Mouse (Mus musculus) lung, postnatal 0 days (tissue): ENCODE measurements around the gene Col6a3. TPM values are rescaled to one million over a fixed set of nuclear protein-coding genes. Genes with fewer than 3 reads are reported as not detected.

Source experiments
- ATAC-seq: fragments of 200-750 bp; cut with Nextera tagmentation; 2 replicates; pipeline ENCODE4 v1.8.0; 2017; ENCODE audit warnings: moderate library complexity
- DNase-seq: peaks from one replicate; pipeline ENCODE4 v3.0.0-alpha.2; 2016; ENCODE audit warnings: low spot score
- H3K27ac ChIP-seq: fragments of 300-500 bp; sonication (generic); 2 replicates; pipeline ENCODE4 v1.5.1; 2014; ENCODE audit warnings: antibody characterized with exemption, mild to moderate bottlenecking, low read length, mixed read lengths
- H3K27me3 ChIP-seq: fragments of 300-500 bp; sonication (generic); replicated peaks from 2 replicates; pipeline ENCODE4 v1.6.1; 2014; ENCODE audit warnings: low read length, mixed read lengths; ENCODE audit not compliant: insufficient read depth
- H3K36me3 ChIP-seq: fragments of 300-500 bp; sonication (generic); 2 replicates; pipeline ENCODE4 v1.6.1; 2014; ENCODE audit warnings: low read length, mixed read lengths; ENCODE audit not compliant: insufficient read depth
- H3K4me1 ChIP-seq: fragments of 300-500 bp; sonication (generic); 2 replicates; pipeline ENCODE4 v1.6.1; 2014; ENCODE audit warnings: antibody characterized with exemption, low read depth, low read length, mixed read lengths; ENCODE audit not compliant: insufficient read depth
- H3K4me2 ChIP-seq: fragments of 300-500 bp; sonication (generic); replicated peaks from 2 replicates; pipeline ENCODE4 v1.6.1; 2014; ENCODE audit warnings: low read depth, mild to moderate bottlenecking, low read length, moderate library complexity, mixed read lengths
- H3K4me3 ChIP-seq: fragments of 300-500 bp; sonication (generic); 2 replicates; pipeline ENCODE4 v1.5.1; 2014; ENCODE audit warnings: low read depth, low read length
- H3K9ac ChIP-seq: fragments of 300-500 bp; sonication (generic); replicated peaks from 2 replicates; pipeline ENCODE4 v1.6.1; 2014; ENCODE audit warnings: low read depth, mild to moderate bottlenecking
- H3K9me3 ChIP-seq: fragments of 300-500 bp; sonication (generic); 2 replicates; pipeline ENCODE4 v1.6.1; 2016; ENCODE audit warnings: low read length, mixed read lengths
- CTCF ChIP-seq: IDR thresholded peaks from 2 replicates; pipeline ENCODE4 v1.5.1; 2016; ENCODE audit warnings: antibody characterized with exemption, mild to moderate bottlenecking
- EP300 ChIP-seq: IDR thresholded peaks from 2 replicates; pipeline ENCODE4 v1.6.1; 2016; ENCODE audit warnings: antibody characterized with exemption, mild to moderate bottlenecking, control low read depth
- WGBS: fragments of 180-500 bp; shearing (Covaris S2); extraction: QIAGEN DNeasy Blood & Tissue Kit; methylation state at CpG from one replicate; pipeline ENCODE4 v1.1.7; 2014; 5-methylcytosine and 5-hydroxymethylcytosine counted together
- polyA plus RNA-seq: library from polyadenylated mRNA; unstranded; fragments of >200 nt; fragmentation: Nextera tagmentation; extraction: Ambion mirVana; gene quantifications from 2 replicates; pipeline ENCODE4 v1.2.1, GENCODE M21; 2015

Gene Col6a3
- polyA plus RNA-seq, 1 experiment from 2014 or later = 62.4 TPM

- DNase-seq = peak; percentile 91
- Histone ChIP-seq H3K4me2 (no peak overlapping the region), H3K27me3 (no peaks in the 10 kb centered on the region), H3K4me1 (no peaks in the 10 kb centered on the region; the same call in none of the 2 replicates), H3K9ac (no peak overlapping the region), H3K36me3 (no peaks in the 10 kb centered on the region), H3K27ac (peak overlapping the region; percentile 35; the same call in 1 of the 2 replicates), H3K9me3 (no peaks in the 10 kb centered on the region), H3K4me3 (no peak overlapping the region)
- ATAC-seq = peak; percentile 89
- peak; percentile 86 for TF ChIP-seq EP300
- TF ChIP-seq CTCF = no peak
- 46% methylated on average over 2 of the region's 2 CpGs for WGBS
These were observed 127.5 kb downstream of the Col6a3 start for GRCm38 (mm10) chr1:90716258-90716657.

Other genes with a start within 250 kb of the Col6a3 start
- gene Cops8, start 241.0 kb downstream of the Col6a3 start, polyA plus RNA-seq = 79.7 and 93.3 TPM in 2 replicates
- gene Mlph, start 71.1 kb upstream of the Col6a3 start, polyA plus RNA-seq = 2.4 and 2.7 TPM in 2 replicates
- gene Prlh, start 109.1 kb upstream of the Col6a3 start, polyA plus RNA-seq = not detected in 2 replicates
- 1.6 and 2.0 TPM in 2 replicates for gene Rab17, start 125.7 kb upstream of the Col6a3 start, polyA plus RNA-seq
- gene Lrrfip1, start 154.8 kb upstream of the Col6a3 start, polyA plus RNA-seq = 83.1 and 101 TPM in 2 replicates